Mouse (Mus musculus) neural tube, embryonic 11.5 days (tissue): ENCODE measurements around the gene Ebp. TPM values are rescaled to one million over a fixed set of nuclear protein-coding genes. Genes with fewer than 3 reads are reported as not detected.

Source experiments
- ATAC-seq: fragments of 200-750 bp; cut with Nextera tagmentation; 2 replicates; pipeline ENCODE4 v1.8.0; 2017; ENCODE audit warnings: moderate number of reproducible peaks, mild to moderate bottlenecking, moderate TSS enrichment, moderate library complexity; ENCODE audit not compliant: insufficient read depth, low FRiP score, low TSS enrichment
- DNase-seq: peaks from one replicate; pipeline ENCODE4 v3.0.0-alpha.2; 2015; ENCODE audit warnings: low spot score
- H3K27ac ChIP-seq: fragments of 300-500 bp; sonication (generic); 2 replicates; pipeline ENCODE4 v1.5.1; 2014; ENCODE audit warnings: low read depth, mild to moderate bottlenecking, low read length
- H3K27me3 ChIP-seq: fragments of 300-500 bp; sonication (generic); 2 replicates; pipeline ENCODE4 v1.6.1; 2014; ENCODE audit warnings: mild to moderate bottlenecking, low read length, mixed read lengths; ENCODE audit not compliant: control insufficient read depth, insufficient read depth
- H3K36me3 ChIP-seq: fragments of 300-500 bp; sonication (generic); 2 replicates; pipeline ENCODE4 v1.6.1; 2014; ENCODE audit warnings: mild to moderate bottlenecking, low read length, moderate library complexity, mixed read lengths; ENCODE audit not compliant: control insufficient read depth, insufficient read depth
- H3K4me1 ChIP-seq: fragments of 300-500 bp; sonication (generic); 2 replicates; pipeline ENCODE4 v1.6.1; 2014; ENCODE audit warnings: low read length, mixed read lengths; ENCODE audit not compliant: control insufficient read depth, insufficient read depth
- H3K4me2 ChIP-seq: fragments of 300-500 bp; sonication (generic); 2 replicates; pipeline ENCODE4 v1.6.1; 2014; ENCODE audit warnings: low read depth, mild to moderate bottlenecking, moderate library complexity
- H3K4me3 ChIP-seq: fragments of 300-500 bp; sonication (generic); 2 replicates; pipeline ENCODE4 v1.5.1; 2014; ENCODE audit warnings: low read depth, low read length
- H3K9ac ChIP-seq: fragments of 300-500 bp; sonication (generic); 2 replicates; pipeline ENCODE4 v1.6.1; 2014; ENCODE audit warnings: mild to moderate bottlenecking, low read length
- H3K9me3 ChIP-seq: fragments of 300-500 bp; sonication (generic); 2 replicates; pipeline ENCODE4 v1.6.1; 2016; ENCODE audit warnings: low read length; ENCODE audit not compliant: control insufficient read depth
- WGBS: fragments of 180-500 bp; shearing (Covaris S2); extraction: QIAGEN DNeasy Blood & Tissue Kit; methylation state at CpG from one replicate; pipeline ENCODE4 v1.1.7; 2014; 5-methylcytosine and 5-hydroxymethylcytosine counted together
- polyA plus RNA-seq: library from polyadenylated mRNA; unstranded; fragments of >200 nt; fragmentation: Nextera tagmentation; extraction: Ambion mirVana; gene quantifications from 2 replicates; pipeline ENCODE4 v1.2.1, GENCODE M21; 2014

The Ebp gene
- polyA plus RNA-seq, 1 experiment from 2014 or later, result 34.5 TPM

DNA sequence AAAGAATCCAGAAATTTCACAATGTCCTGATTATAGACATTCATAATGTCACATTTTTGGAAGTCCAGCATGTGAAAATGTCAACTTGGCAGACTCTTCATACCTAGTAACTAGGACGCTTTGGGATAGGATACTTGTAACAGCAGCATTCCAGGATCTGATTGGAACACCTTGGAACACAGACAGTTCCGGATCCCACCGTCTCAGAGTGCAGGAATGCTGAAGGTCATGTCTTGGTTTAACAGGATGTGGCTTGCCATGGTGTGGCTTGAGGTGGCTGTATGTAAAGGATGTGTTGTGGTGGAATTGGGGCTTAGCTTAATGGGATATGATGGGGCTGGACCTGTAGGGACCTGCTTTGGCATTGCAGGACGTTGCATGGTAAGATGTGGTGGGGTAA, 11.8 kb upstream of the Ebp start:
- Histone ChIP-seq H3K27me3 (no peaks in the 10 kb centered on the region), H3K4me3 (no peak overlapping the region), H3K4me2 (peak overlapping the region; percentile 52; the same call in 1 of the 2 replicates), H3K4me1 (no peaks in the 10 kb centered on the region), H3K36me3 (no peaks in the 10 kb centered on the region), H3K9ac (no peak overlapping the region), H3K9me3 (no peaks in the 10 kb centered on the region), H3K27ac (no peak overlapping the region)
- 83% methylated on average over 4 of the region's 4 CpGs for WGBS
- DNase-seq (no peak), ATAC-seq (no peak)

DNA sequence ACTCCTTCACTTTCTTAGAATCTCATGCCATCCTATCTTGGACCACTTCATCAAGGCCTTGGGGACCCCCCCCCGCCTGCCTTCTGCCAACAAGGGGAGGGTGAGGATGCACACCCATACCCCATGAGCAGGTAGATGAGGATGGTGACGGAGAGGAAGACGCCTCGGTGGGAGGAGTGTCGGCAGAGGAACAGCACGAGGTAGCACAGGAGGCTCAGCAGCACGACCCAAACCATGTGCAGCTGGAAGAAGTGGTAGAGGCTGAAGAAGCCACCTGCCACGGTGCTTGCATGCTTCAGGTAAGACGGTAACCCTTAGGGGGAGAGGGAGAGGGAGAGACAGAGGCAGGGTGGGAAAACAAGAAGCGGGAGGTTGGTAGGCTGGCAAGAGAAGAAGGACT, 10.8 kb upstream of the Ebp start:
- Histone ChIP-seq H3K36me3 (no peaks in the 10 kb centered on the region), H3K27ac (no peak overlapping the region), H3K9me3 (no peaks in the 10 kb centered on the region), H3K27me3 (no peaks in the 10 kb centered on the region), H3K9ac (no peak overlapping the region), H3K4me1 (no peaks in the 10 kb centered on the region), H3K4me2 (no peak overlapping the region), H3K4me3 (no peak overlapping the region)
- 83% methylated on average over 10 of the region's 10 CpGs for WGBS
- ATAC-seq, result no peak
- no peak for DNase-seq

DNA sequence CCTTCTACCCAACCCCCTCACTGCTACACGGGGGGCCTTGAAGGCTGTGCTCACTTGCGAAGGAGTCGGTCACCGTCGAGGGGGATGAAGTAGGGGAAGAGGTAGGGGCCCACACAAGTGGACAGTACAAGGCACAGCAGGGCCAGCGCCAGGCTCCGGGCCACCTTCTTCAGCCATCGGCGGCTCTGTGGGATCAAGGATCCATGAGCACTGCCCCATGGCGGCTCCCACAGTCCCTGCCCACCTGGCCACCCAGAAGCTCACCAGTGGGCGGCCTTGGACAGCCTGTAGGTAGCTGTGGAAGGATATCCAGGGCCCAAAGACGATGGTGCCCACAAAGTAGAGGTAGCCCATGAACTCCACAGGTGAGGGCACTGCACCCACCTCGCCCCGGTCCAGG, 9.8 kb upstream of the Ebp start:
- Histone ChIP-seq H3K27ac (no peak overlapping the region), H3K9ac (no peak overlapping the region), H3K9me3 (no peaks in the 10 kb centered on the region), H3K4me2 (no peak overlapping the region), H3K4me3 (no peak overlapping the region), H3K4me1 (no peaks in the 10 kb centered on the region), H3K36me3 (no peaks in the 10 kb centered on the region), H3K27me3 (no peaks in the 10 kb centered on the region)
- no peak for DNase-seq
- no peak for ATAC-seq
- WGBS, result 83% methylated on average over 14 of the region's 14 CpGs

DNA sequence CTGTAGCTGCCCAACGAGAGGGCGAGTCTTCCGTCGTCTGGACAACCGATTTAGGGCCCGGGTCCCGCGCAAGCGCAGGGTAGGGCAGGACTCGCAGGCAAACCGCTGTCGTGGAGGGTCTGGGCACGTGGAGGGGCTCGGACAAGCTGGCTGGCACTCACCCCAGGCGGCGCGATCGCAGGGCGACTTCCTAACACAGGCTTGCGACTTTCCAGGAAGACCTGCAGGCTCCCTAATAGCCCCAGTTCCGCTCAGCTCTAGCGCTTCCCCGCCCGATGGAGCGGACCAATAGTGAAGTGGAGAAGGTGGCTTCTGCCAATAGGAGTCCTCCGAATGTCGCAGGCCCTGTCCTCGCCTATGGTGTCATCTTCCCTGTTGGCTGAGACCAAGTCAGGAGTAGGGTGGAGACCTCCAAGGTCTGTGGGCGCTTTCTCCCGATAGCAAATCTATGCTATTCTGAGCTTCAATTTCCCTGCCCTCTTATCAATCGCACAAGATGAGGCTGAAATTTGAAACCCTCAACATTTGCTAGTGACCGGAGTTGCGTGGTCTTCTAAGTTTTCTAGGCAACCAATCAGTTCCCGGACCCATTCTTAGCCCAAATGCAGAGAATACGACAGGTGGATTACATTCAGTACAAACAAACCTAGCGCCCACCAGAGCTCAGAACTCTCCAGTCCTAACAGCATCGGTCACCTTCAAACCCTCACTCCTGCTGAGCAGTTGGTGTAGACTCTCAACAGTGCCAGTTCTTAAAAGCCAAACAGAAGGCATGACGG, 483 bp downstream of the Ebp start:
- peak overlapping the region; percentile 33 for H3K4me3 ChIP-seq
- no peaks in the 10 kb centered on the region for H3K36me3 ChIP-seq
- peak overlapping the region; percentile 59 for H3K9ac ChIP-seq
- 10% methylated on average over 38 of the region's 38 CpGs for WGBS
- no peaks in the 10 kb centered on the region for H3K27me3 ChIP-seq
- ATAC-seq, result peak; percentile 98
- DNase-seq, result peak; percentile 81
- H3K27ac ChIP-seq, result peak overlapping the region; percentile 7; the same call in 1 of the 2 replicates
- no peaks in the 10 kb centered on the region for H3K4me1 ChIP-seq
- no peaks in the 10 kb centered on the region for H3K9me3 ChIP-seq
- H3K4me2 ChIP-seq, result peak overlapping the region; percentile 52

DNA sequence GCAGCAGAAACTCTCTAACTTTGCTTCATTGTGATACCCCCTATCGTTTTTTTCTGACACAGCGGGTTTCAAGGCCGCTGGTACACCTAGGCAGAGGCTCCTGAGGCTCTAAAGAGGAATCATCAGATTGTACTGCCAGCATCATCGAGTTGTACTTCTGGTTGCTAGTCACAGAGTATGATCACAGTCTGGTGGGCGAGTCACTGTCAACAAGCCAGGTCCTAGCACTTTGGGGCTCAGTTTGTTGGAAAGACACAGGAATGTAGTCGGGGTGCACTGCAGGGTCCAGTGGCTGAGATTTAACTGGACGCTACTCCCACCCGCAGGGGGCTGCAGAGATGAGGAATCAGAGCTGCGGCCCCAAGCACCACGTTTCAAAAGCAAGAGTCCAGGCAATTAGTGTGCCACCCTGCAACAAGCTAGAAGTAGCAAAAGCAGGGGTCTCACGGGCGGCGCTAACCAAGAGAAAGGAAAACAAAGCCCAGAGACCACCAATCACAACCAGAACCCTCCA, 1.1 kb downstream of the Ebp start:
- DNase-seq (no peak), ATAC-seq (no peak; the same call in 1 of the 2 replicates)
- Histone ChIP-seq H3K9me3 (no peaks in the 10 kb centered on the region), H3K36me3 (no peaks in the 10 kb centered on the region), H3K27me3 (no peaks in the 10 kb centered on the region), H3K4me2 (peak overlapping the region; percentile 52), H3K27ac (peak overlapping the region; percentile 7; the same call in 1 of the 2 replicates), H3K4me3 (peak overlapping the region; percentile 33), H3K4me1 (no peaks in the 10 kb centered on the region), H3K9ac (peak overlapping the region; percentile 59)
- WGBS, result 21% methylated on average over 13 of the region's 13 CpGs

DNA sequence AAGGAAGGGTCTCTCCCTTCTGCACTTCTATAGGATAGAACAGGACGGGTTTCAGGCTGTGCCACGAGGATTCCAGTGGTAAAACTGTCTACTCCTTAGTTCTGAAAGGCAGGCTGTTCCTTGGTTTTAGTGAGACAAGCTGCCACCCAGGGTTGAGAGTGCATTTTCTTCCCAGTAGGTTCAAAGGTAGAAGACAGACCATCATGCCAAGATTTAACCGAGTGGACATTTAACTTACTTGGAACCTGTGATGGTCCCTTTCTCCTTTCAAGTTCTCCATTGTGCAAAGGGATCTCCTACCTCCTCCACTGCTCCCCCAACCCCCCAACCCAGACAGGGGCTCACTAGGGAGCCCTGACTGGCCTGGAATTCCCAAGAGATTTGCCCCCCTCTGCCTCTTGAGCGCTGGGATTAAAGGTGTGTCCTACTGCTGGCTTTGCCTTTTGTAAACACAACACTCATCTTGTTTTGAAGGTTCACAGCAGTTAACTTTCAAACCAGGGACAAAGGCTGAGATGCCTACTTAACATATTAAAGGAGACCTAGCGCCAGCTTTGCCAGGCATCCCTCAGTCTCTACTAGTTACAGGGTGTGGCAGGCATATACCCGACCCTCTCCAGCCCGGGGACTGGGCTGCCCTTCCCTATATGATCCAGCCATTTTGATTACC, 10.3 kb downstream of the Ebp start:
- Histone ChIP-seq H3K9ac (no peak overlapping the region), H3K4me1 (no peaks in the 10 kb centered on the region), H3K4me3 (no peak overlapping the region), H3K27me3 (no peaks in the 10 kb centered on the region), H3K9me3 (peaks cover 3% of the 10 kb centered on the region; the same call in 1 of the 2 replicates), H3K4me2 (no peak overlapping the region), H3K27ac (no peak overlapping the region), H3K36me3 (no peaks in the 10 kb centered on the region)
- ATAC-seq (no peak), DNase-seq (no peak)
- 18% methylated on average over 7 of the region's 7 CpGs for WGBS

DNA sequence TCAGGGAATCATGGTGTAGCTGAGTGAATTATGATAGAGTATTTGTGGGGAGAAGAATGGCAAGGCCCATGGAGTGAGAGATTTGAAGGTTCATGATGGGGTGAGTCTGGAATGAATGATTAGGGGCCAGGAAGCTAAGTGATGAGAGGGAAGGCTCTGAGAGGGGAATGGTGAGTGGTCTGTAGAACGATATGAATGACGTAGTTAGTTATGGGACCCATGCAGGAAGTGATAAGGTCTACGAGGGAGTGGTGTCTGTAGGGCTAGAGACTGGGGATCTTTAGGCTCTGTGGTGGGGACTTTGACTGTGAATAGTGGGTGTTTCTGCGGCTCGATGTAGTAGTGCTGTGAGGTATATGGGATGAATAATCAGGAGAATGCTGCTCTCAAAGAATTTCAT, 13.7 kb downstream of the Ebp start:
- no peak for ATAC-seq
- H3K27ac ChIP-seq, result no peak overlapping the region
- DNase-seq, result no peak
- H3K27me3 ChIP-seq, result no peaks in the 10 kb centered on the region
- no peak overlapping the region for H3K4me3 ChIP-seq
- no peak overlapping the region for H3K9ac ChIP-seq
- H3K4me2 ChIP-seq, result no peak overlapping the region
- 93% methylated on average over 5 of the region's 5 CpGs for WGBS
- no peaks in the 10 kb centered on the region for H3K36me3 ChIP-seq
- no peaks in the 10 kb centered on the region for H3K9me3 ChIP-seq
- H3K4me1 ChIP-seq, result no peaks in the 10 kb centered on the region

DNA sequence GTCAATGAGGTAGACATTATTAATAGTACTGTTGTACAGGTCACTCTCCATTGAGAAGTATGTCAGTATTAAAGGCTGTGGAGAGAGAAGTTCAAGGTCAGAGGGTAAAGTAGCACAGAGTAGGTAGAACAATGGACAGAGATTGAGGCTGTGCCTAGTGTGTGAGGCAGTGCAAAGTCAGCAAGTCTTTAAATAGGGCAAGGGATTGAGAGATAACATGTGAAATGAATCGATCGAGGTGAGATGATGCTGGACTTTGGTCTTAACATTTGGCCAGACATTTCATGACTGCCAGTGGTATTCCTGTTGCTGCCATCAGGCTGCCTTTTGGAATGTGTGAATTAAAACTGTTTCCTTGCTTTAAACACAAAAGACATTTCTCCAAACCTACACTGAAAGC, 14.4 kb downstream of the Ebp start:
- Histone ChIP-seq H3K27ac (no peak overlapping the region), H3K4me2 (no peak overlapping the region), H3K27me3 (no peaks in the 10 kb centered on the region), H3K4me3 (no peak overlapping the region), H3K36me3 (no peaks in the 10 kb centered on the region), H3K4me1 (no peaks in the 10 kb centered on the region), H3K9me3 (no peaks in the 10 kb centered on the region), H3K9ac (no peak overlapping the region)
- WGBS, result 90% methylated on average over 2 of the region's 2 CpGs
- DNase-seq (no peak), ATAC-seq (no peak)
